14 mouse cellular contexts compared by ENCODE assay signal in the genomic region with DNA sequence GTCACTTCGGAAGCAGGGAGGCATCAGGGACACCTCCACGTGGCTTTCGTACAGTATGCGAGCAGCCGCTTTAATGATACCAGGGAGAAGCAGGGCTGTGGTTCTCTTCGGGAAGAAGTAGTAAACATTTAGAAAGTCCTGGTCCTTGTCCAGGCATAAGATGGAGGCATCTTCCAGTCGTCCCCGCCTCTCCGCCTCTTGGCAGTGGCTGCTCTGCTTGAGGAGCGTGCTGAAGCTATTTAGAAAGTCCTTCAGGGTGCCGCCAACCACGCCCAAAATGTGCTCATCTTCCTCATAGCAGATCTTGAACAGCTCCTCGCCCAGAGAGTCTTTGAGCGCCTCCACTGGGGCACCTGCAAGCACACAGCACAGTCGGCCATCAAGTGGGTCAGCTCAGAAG.
"Had no signal": no experiment of that assay in that cellular context is flagged by ENCODE, and none has a peak within 500 bp of the region (broad histone marks: within the 10 kb centered on the region; RNA-seq: fewer than 3 reads in every experiment).

No protein-coding gene starts in this region.

- ATAC-seq: midbrain, embryonic 16.5 days had no signal

- H3K4me3 ChIP-seq: layer of hippocampus, adult 2 months; limb, embryonic 13.5 days; lung, embryonic 15.5 days; midbrain, embryonic 12.5 days; neural tube, embryonic 13.5 days had no signal

- H3K9me3 ChIP-seq: limb, embryonic 13.5 days; lung, embryonic 15.5 days; midbrain, embryonic 12.5 days; neural tube, embryonic 13.5 days had no signal

- H3K27ac ChIP-seq: layer of hippocampus, adult 2 months; limb, embryonic 13.5 days; lung, embryonic 15.5 days; midbrain, embryonic 12.5 days; neural tube, embryonic 13.5 days had no signal

- H3K4me2 ChIP-seq: limb, embryonic 13.5 days; liver, embryonic 11.5 days; lung, embryonic 15.5 days; midbrain, embryonic 12.5 days; neural tube, embryonic 13.5 days had no signal

- DNase-seq: kidney, adult 18-20 months; kidney, postnatal 10 days; kidney, postnatal 4 days; left cerebral cortex, postnatal 4 days; retina, postnatal 1 day; right cerebral cortex, postnatal 25 days; thymus, postnatal 4 days had no signal

- H3K36me3 ChIP-seq: limb, embryonic 13.5 days; midbrain, embryonic 12.5 days; neural tube, embryonic 13.5 days had no signal

- H3K27me3 ChIP-seq: limb, embryonic 13.5 days; lung, embryonic 15.5 days; midbrain, embryonic 12.5 days; neural tube, embryonic 13.5 days had no signal

- H3K9ac ChIP-seq: limb, embryonic 13.5 days; lung, embryonic 15.5 days; midbrain, embryonic 12.5 days; neural tube, embryonic 13.5 days had no signal

- H3K4me1 ChIP-seq: midbrain, embryonic 12.5 days; neural tube, embryonic 13.5 days had no signal
